Mouse (Mus musculus) olfactory bulb, adult 2 months (tissue): ENCODE measurements around the gene Pabpn1l. TPM values are rescaled to one million over a fixed set of nuclear protein-coding genes. Genes with fewer than 3 reads are reported as not detected.

Source experiments
- H3K27ac ChIP-seq: fragments of 200-500 bp; 2 replicates; pipeline ENCODE4 v1.5.1; 2012; ENCODE audit warnings: low read depth, low read length; ENCODE audit not compliant: insufficient read depth
- H3K4me1 ChIP-seq: fragments of 200-500 bp; 2 replicates; pipeline ENCODE4 v1.6.1; 2012; ENCODE audit warnings: low read length; ENCODE audit not compliant: control insufficient read depth, insufficient read depth
- H3K4me3 ChIP-seq: fragments of 200-500 bp; 2 replicates; pipeline ENCODE4 v1.5.1; 2012; ENCODE audit warnings: mild to moderate bottlenecking, low read depth, low read length, moderate library complexity; ENCODE audit not compliant: insufficient read depth
- CTCF ChIP-seq: fragments of 200-500 bp; IDR thresholded peaks from 2 replicates; pipeline ENCODE4 v1.5.1; 2012; ENCODE audit warnings: low read depth, mild to moderate bottlenecking, low read length, moderate library complexity; ENCODE audit not compliant: insufficient read depth
- POLR2A ChIP-seq: fragments of 200-500 bp; IDR thresholded peaks from 2 replicates; pipeline ENCODE4 v1.6.1; 2012; ENCODE audit warnings: mild to moderate bottlenecking, low read depth, low read length, moderate library complexity; ENCODE audit not compliant: insufficient read depth
- WGBS: fragments of 180-500 bp; shearing (Covaris S2); methylation state at CpG from one replicate; pipeline ENCODE4 v1.1.7; 2018; 5-methylcytosine and 5-hydroxymethylcytosine counted together
- polyA plus RNA-seq: library from polyadenylated mRNA; stranded (reverse); fragments of >200 nt; gene quantifications from 2 replicates; pipeline ENCODE4 v1.2.4, GENCODE M21; 2012; ENCODE audit warnings: low replicate concordance; ENCODE audit not compliant: missing spikeins, insufficient read depth, insufficient read length

The Pabpn1l gene
- polyA plus RNA-seq, 1 experiment = not detected

DNA sequence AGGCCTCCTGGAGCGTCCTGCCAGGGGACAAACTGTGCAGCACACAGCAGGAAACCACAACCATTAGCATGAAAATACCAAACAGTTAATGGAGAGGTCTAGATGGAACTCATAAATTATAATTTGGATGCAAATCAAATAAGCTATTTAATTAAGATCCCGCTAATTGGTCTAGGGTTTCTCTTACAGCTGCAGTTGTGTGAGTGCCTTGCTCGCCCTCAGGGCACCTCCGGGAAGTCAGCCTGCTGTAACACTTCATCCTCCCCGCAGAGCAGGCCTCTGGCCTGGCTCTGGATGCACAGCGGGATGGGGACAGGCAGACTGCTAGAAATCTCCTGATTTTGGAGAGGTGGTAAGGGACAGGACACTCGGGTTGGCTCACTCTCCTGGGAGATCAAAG, 36.4 kb downstream of the Pabpn1l start:
- TF ChIP-seq CTCF (no peak), POLR2A (no peak)
- 56% methylated on average over 7 of the region's 7 CpGs for WGBS
- no peak overlapping the region for H3K4me3 ChIP-seq
- no peaks in the 10 kb centered on the region for H3K4me1 ChIP-seq
- no peak overlapping the region for H3K27ac ChIP-seq

DNA sequence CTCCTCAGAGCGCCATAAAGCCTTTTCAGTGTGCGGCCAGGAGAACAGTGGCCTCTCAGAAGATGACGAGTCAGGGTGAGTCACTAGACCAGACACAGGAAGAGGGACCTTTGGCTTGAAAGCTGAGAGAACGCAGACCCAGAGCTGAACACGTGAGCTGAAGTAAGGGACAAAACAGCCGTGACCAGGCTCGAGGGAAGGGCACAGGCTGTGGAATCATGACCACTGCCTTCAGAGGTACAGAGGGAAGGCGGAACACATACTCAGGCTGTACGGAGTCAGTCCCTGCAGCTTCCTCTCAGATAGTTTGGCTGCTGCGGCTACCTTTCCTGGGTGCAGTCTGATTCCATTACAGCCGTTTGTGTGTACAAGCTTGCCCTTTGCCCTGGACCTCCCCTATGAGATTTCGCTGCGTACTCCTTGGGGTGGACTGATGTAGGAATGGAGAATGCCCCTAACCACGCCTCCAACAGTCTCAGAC, 37.1 kb downstream of the Pabpn1l start:
- Histone ChIP-seq H3K4me1 (no peaks in the 10 kb centered on the region), H3K4me3 (no peak overlapping the region), H3K27ac (no peak overlapping the region)
- no peak for TF ChIP-seq POLR2A
- no peak for TF ChIP-seq CTCF
- WGBS = 79% methylated on average over 14 of the region's 14 CpGs

DNA sequence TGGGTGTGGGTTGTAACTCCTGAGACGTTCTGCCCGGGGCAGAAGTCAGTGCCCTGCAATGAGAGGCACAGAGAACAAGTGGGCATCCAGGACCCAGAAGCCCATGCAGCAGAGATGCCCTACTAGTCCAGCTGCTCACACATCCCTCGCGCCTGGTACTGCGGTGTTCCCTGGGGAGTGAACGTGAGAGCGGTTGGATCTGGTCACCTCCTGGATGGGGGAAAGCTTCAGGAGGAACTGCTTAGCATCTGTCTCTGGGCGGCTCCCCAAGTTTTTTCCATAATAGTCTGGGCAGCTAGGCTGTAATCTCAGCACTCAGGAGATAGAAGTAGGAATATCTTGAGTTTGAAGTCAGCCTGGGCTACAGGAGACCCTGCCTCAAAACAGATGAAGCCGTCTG, 37.6 kb downstream of the Pabpn1l start:
- H3K27ac ChIP-seq = no peak overlapping the region
- no peak for TF ChIP-seq POLR2A
- TF ChIP-seq CTCF = no peak
- WGBS = 87% methylated on average over 9 of the region's 9 CpGs

DNA sequence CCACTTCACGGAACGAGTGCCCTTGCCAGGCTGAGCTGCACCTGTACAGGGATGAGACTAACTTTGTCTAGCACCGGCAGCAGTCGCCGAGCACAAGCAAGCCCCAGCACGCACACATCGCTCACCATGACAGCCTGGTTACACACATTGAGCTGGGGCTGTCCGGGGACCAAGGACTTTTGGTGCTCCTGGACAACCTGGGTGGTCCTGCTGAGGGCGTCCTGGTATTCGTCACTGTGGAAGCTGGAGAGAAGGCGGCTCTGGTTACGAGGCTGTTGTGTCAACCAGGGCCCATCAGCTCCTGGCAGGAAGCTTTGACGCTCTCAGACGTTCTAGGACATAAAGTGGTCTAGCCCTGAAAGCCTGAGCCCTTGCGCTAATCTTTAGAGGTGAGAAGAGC, 41.6 kb downstream of the Pabpn1l start:
- H3K4me3 ChIP-seq = no peak overlapping the region
- TF ChIP-seq POLR2A = no peak
- no peak for TF ChIP-seq CTCF
- 84% methylated on average over 15 of the region's 15 CpGs for WGBS
- peaks cover 8% of the 10 kb centered on the region for H3K4me1 ChIP-seq
- H3K27ac ChIP-seq = no peak overlapping the region

More for the DNA sequence above, 37.6 kb downstream of the Pabpn1l start:
- Histone ChIP-seq H3K4me3 (no peak overlapping the region), H3K4me1 (no peaks in the 10 kb centered on the region)

DNA sequence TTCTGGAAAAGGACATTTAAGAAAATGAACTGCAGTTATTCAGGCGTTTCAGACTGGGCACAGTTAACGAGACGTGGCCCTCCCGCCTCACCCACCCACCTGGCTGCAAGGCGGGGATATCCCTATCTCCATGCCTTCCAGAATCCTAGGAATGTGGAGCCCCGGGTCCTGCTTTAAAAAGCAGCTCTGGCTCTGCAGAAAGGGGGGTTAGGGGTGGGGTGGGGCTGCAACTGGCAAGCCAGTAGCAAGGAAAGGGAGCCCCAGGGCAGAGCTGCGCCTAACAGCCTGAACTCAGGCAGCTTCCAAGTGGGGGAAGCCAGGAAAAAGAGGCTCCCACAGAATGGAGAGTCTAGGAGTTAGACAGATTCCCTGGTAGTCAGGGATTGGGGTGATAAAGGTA, 43.3 kb downstream of the Pabpn1l start:
- whole genome bisulfite sequencing = 61% methylated on average over 7 of the region's 7 CpGs
- TF ChIP-seq POLR2A = no peak
- no peak for TF ChIP-seq CTCF
- Histone ChIP-seq H3K4me3 (no peak overlapping the region), H3K4me1 (peaks cover 22% of the 10 kb centered on the region), H3K27ac (no peak overlapping the region)

DNA sequence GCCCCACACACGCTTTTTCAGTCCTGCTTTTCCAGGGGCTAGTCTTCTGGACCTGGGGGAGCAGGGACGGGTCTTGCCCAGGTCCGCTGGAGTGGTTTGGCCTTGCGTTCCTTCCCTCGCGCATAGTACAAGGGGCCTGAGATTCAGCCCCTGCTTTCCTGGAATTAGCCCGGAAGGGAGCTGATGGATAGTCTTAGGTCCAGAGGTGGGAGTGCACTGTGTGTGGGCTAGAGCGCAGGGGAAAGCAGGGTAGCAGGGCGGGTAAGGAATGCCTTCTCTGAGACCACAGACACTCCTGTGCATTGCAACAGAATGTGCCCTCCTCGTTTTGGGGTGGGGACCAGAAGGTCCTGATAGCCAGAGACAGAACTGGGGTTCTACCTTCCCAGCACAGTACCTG, 45.4 kb downstream of the Pabpn1l start:
- Histone ChIP-seq H3K4me1 (peaks cover 22% of the 10 kb centered on the region), H3K4me3 (peak overlapping the region; percentile 75), H3K27ac (no peak overlapping the region)
- WGBS = 37% methylated on average over 10 of the region's 10 CpGs
- TF ChIP-seq CTCF (no peak), POLR2A (no peak)

DNA sequence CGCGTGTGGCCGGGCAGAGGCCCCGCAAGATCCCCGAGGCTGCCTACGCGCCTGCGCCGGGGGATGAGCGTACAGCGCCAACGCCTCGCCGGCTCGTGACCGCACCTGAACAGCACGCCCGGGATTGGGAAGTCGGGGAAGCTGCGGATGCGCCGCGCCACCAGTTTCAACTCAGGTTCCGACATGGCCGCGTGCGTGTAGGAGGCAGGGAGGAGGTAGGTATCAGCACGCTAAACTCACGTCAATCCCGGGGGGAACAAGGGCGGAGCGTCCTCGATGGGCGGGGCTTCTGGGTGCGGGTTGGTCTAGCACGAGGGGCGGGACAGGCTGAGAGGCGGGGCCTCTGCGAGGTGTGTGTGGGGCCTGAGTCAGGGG, 45.9 kb downstream of the Pabpn1l start, which contains the start of gene Aprt:
Gene Aprt (minus strand): TSS at position 262 of the 375 bp plus-strand sequence.
- WGBS = under 1% methylated on average over 39 of the region's 39 CpGs
- peaks cover 22% of the 10 kb centered on the region for H3K4me1 ChIP-seq
- no peak; the same call in none of the 2 replicates for TF ChIP-seq POLR2A
- TF ChIP-seq CTCF = no peak
- H3K4me3 ChIP-seq = peak within 1 kb of the TSS; percentile 75
- H3K27ac ChIP-seq = 0 out of 2 replicates have a peak within 1 kb of the TSS, but pooled peaks have one; percentile 5

DNA sequence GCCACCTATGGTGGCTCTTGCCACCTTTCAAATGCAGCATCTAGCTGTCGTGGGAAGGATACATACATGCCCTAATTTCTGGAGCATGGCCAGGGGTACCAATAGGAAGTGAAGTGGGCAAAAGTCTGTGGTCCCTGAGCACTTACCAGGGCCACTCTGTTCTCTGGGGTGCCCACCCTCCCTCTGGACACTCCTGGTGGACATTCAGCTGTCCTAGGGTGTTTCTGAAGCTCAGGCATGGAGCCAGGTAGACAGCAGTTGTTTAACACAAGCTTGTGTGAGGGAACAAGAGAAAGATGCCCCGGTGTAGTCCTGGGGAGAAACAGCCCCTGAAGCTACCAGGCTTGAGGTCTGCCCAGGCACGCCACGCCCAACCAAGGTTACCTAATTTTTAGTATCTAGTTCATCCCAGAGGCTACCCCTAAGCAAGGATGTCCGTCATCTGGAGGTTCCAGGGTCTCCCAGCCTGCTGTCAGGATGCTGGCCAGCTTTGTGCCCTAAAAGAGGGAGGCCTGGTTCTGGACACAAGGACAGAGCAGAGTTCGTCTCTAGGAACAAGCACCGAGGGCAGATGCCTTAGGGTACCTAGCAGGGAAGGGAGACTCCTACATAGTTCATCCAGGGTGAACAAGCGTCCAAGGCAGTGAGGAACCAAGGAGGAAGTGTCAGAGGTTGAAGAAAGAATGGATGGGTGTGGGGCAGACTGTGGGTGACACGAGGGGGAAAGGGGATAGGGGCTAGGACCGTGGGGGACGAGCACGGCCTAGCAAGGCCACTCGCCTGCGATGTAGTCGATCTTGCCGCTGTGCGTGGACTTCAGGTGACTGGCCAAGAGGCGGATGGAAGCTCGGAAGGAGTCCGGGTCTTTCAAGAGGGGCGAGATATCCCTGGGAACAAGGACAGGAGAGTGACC, 46.5 kb downstream of the Pabpn1l start:
- Histone ChIP-seq H3K27ac (0 out of 2 replicates have a peak overlapping the region, but pooled peaks have one; percentile 5), H3K4me1 (peaks cover 22% of the 10 kb centered on the region)
- TF ChIP-seq POLR2A = no peak; the same call in 1 of the 2 replicates
- no peak for TF ChIP-seq CTCF

DNA sequence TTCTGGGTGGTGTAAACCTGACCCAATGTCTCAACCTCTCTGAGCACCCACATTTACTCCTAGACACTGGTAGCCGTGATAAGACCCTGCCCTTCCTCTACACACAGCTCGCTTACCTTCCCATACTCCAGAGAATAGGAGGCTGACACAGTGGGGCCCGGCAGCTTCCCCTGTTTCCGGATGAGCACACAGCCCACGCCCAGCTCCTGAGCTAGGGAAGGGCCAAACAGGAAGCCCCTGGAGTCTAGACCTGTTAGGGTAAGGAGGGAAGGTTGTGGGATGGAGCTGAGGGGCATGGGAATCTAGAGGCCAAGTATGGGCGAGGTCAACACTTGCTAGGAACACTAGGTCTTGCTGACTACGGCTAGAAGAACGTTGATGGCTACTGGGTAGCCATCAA, 47.3 kb downstream of the Pabpn1l start:
- H3K4me3 ChIP-seq = no peak overlapping the region
- TF ChIP-seq CTCF (no peak), POLR2A (no peak)
- H3K4me1 ChIP-seq = peaks cover 22% of the 10 kb centered on the region
- 84% methylated on average over 8 of the region's 8 CpGs for WGBS
- no peak overlapping the region for H3K27ac ChIP-seq

More for the DNA sequence above, 46.5 kb downstream of the Pabpn1l start:
- 19% methylated on average over 21 of the region's 21 CpGs for WGBS
- H3K4me3 ChIP-seq = peak overlapping the region; percentile 75
